ENCODE assay signal across 9 mouse cellular contexts in genomic region chr19:24307271-24308221, GRCm38 (mm10). TPM values are rescaled to one million over a fixed set of nuclear protein-coding genes. Genes with fewer than 3 reads are reported as not detected.
DNase-seq lines count a peak whose midpoint lies in the region; ATAC-seq lines count a peak whose summit lies in the region.
"Had no signal": no experiment of that assay in that cellular context is flagged by ENCODE, and none has a peak within 500 bp of the region (broad histone marks: within the 10 kb centered on the region; RNA-seq: fewer than 3 reads in every experiment).

No protein-coding gene starts in this region.

- peak; percentile 9; the same call in 1 of the 2 replicates for ATAC-seq in heart, embryonic 13.5 days (ENCODE audit: extremely low read depth, insufficient number of reproducible peaks, low FRiP score, low TSS enrichment)
- peak; percentile 66 for ATAC-seq in lung, embryonic 16.5 days (ENCODE audit: low read depth)

- peak overlapping the region; percentile 69 for H3K9ac ChIP-seq in heart, embryonic 13.5 days
- 0 out of 2 replicates have a peak overlapping the region, but pooled peaks have one; percentile 1 for H3K9ac ChIP-seq in lung, embryonic 16.5 days (ENCODE audit: low read length)
- H3K9ac ChIP-seq: limb, embryonic 12.5 days had no signal

- intact Hi-C loops in left cerebral cortex, postnatal 14 days (cut with DNase I) = loop anchor here (10.0 kb wide), 1 partner anchor 247 kb away; the partner anchor contains the start of gene Pip5k1b

- H3K4me3 ChIP-seq in heart, embryonic 13.5 days = peak overlapping the region; percentile 17; the same call in 1 of the 2 replicates
- H3K4me3 ChIP-seq in lung, embryonic 16.5 days (ENCODE audit: low read length) = no peak overlapping the region
- H3K4me3 ChIP-seq: limb, embryonic 12.5 days had no signal

- peaks cover 8% of the 10 kb centered on the region for H3K36me3 ChIP-seq in heart, embryonic 13.5 days
- no peaks in the 10 kb centered on the region for H3K36me3 ChIP-seq in lung, embryonic 16.5 days (ENCODE audit: control insufficient read depth, insufficient read depth, low read length)
- H3K36me3 ChIP-seq: limb, embryonic 12.5 days had no signal

- peak overlapping the region; percentile 52 for H3K4me2 ChIP-seq in heart, embryonic 13.5 days
- H3K4me2 ChIP-seq in lung, embryonic 16.5 days (ENCODE audit: low read depth, low read length) = no peak overlapping the region
- H3K4me2 ChIP-seq: limb, embryonic 12.5 days had no signal

- DNase-seq in adipocyte (ENCODE audit: low spot score) = peak; percentile 13
- peak; percentile 61 for DNase-seq in cerebellum, adult 9-10 months
- no peak for DNase-seq in spleen, postnatal 4 days (ENCODE audit: low spot score in 2 of 2)
- no peak for DNase-seq in left cerebral cortex, postnatal 14 days (ENCODE audit: low spot score in 2 of 2)
- DNase-seq in gastrocnemius, adult 8-10 months (ENCODE audit: low spot score in 2 of 2) = no peak
- no peak for DNase-seq in ovary, adult 18-20 months (ENCODE audit: low spot score)

- peaks cover 36% of the 10 kb centered on the region for H3K4me1 ChIP-seq in heart, embryonic 13.5 days
- H3K4me1 ChIP-seq in lung, embryonic 16.5 days (replicated peaks; ENCODE audit: control insufficient read depth, insufficient read depth, low read length) = peaks cover 10% of the 10 kb centered on the region

- H3K27me3 ChIP-seq in heart, embryonic 13.5 days (replicated peaks) = no peaks in the 10 kb centered on the region
- no peaks in the 10 kb centered on the region for H3K27me3 ChIP-seq in lung, embryonic 16.5 days (ENCODE audit: control insufficient read depth, insufficient read depth, low read depth, low read length)
- H3K27me3 ChIP-seq: limb, embryonic 12.5 days had no signal

- H3K9me3 ChIP-seq in heart, embryonic 13.5 days = no peaks in the 10 kb centered on the region
- H3K9me3 ChIP-seq in lung, embryonic 16.5 days (ENCODE audit: control insufficient read depth, low read length) = no peaks in the 10 kb centered on the region
- H3K9me3 ChIP-seq: limb, embryonic 12.5 days had no signal

- WGBS in heart, embryonic 13.5 days = 40% methylated on average over 13 of the region's 13 CpGs
- 55% methylated on average over 13 of the region's 13 CpGs for WGBS in lung, embryonic 16.5 days

- peak overlapping the region; percentile 97 for H3K27ac ChIP-seq in heart, embryonic 13.5 days (replicated peaks)
- H3K27ac ChIP-seq in lung, embryonic 16.5 days (ENCODE audit: low read length) = peak overlapping the region; percentile 61
- H3K27ac ChIP-seq: limb, embryonic 12.5 days had no signal

RNA-seq across cellular contexts. Expression of gene Fxn, which starts 27.1 kb away (rescaled TPM):
- 60.9 and 64.0 TPM in 2 replicates for polyA plus RNA-seq in heart, embryonic 13.5 days (2015; fragmentation: Nextera tagmentation; extraction: Ambion mirVana)
- 45.9 and 47.5 TPM in 2 replicates for polyA plus RNA-seq in lung, embryonic 16.5 days (2015; fragmentation: Nextera tagmentation; extraction: Ambion mirVana)
- 1 to 10 TPM; 7.6 to 8.9 TPM for total RNA-seq in left cerebral cortex, postnatal 14 days (2021)
- total RNA-seq in gastrocnemius, adult 8-10 months (2022) = 10 to 100 TPM; 17.4 to 20.6 (median 18.7) TPM

Comparison
In these comparisons a context has a peak if more than half of its experiments do, and no peak if none do; other contexts are left out.
1. DNase-seq: peak in adipocyte (single experiment) and cerebellum, adult 9-10 months (single experiment); none in spleen, postnatal 4 days (0 of 2), left cerebral cortex, postnatal 14 days (0 of 2), gastrocnemius, adult 8-10 months (0 of 2) and ovary, adult 18-20 months (single experiment).